Mouse (Mus musculus) mesoderm, embryonic 11.5 days (tissue): Measurements from ENCODE around the gene Xaf1.

Experiments used
- DNase-seq: peaks from one replicate; pipeline ENCODE4 v3.0.0-alpha.2; 2012; ENCODE audit warnings: low read depth, low spot score

Gene Xaf1

DNA sequence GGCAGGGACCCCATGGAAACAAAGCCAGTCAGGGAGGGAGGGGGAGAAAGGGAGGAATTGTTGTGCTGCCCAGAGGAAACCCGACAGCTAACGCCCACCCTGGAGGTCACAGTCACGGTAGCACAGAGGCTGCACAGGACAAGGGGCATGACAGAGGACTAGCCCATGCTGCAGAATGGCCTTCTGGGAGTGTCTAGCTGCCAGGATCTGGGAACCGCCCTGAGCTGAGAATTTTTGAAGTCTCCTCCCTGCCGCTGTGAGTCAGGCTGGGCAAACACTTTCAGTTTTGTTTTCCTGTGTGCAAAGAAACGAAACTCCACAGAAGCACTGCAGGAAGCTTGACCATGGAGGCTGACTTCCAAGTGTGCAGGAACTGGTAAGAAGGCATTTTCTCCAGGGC is at the start of gene Xaf1:
Xaf1 (plus strand) TSS at position 296 of the 400 bp plus-strand sequence.
- DNase-seq, result peak; percentile 6

DNA sequence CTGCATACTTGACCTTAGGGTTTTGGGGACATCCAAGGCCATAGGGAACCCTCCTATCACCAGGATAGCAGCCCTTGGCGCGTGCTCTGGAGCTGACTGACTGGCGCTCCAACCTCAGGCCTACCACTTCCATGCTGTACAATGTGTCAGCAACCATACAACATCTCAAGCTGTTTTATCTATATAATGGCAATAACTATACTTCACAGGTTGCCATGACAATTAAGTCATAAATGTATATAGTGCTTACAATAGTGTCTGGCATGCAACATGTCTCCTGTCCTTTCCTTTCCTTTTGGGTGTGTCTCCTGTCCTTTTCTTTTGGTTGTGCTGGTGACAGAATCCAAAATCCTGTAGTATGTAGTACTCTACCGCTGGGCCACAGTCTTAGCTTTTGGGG is 45.8 kb upstream of the Xaf1 start:
- no peak for DNase-seq

DNA sequence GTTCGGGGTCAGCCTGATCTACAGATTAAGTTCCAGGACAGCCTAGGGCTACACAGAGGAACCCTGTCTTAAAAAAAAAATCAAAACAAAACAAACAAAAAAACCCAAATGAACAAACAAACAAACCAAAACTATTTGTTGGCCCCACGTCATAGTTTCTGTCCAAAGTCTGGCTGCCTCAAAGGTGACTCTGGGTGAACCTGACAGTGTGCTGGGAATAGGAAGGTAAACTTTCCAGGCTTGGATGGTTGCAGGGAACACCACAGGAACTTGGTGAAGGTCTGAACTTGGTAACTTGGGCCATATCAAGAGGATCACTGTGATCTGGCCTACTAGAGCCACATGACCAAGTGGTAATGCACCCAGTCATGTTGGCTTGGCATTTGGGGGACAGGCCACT is 45.0 kb upstream of the Xaf1 start:
- DNase-seq, result no peak

DNA sequence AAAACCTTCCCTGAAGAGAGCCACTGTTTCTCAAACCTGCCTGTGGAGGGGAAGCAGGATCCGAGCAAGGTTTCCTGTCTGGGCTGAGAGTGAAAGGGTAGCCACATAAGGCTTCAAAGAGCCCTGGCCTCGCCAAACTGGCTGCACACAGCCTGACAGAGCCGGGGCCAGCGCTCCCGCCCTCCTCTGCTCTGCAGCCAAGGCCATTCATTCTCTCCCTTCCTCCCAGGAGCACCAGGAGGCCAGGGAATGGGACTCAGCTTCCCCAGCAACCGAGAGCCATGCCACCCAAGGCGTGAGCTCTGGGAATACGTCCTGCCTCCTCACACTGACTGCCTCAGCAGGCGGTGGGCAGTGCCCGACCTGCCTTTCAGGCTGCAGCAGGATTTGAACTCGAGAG is 35.9 kb upstream of the Xaf1 start:
- no peak for DNase-seq

DNA sequence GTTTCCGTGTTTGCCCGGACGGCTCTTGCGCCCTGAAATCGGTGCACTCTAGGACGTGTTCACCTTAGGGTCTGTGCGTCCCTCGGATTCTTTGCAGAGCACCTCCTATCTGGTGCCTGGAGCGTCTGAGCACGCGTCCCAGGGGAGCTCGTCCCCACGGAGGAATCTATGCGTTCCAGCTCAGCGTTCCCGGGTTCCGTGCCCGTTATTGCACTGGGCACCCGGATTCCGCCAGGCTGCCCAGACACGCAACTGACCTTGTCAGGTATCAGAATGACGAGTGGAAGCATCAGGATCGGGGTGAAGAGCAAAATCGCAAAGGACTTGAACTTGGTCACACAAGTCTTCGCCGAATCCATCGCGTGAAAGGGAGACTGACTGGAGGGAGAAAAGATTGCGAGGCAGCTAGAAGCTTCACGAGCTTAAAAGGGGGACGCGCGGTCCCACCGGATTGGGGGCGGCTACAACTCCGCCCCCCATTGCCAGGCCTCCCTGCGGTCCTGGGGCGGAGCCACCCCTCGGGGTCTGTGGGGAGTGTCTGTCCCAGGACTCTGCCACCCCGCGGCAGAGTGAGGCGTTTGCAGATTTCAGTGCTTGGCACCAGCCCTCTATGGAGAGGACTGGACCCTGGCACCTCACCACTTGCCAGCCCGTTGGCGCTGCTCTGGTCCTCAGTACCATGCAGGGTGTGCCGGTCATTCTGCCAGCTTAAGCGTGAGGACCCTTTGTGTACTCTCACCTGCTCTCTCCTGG is 35.0 kb upstream of the Xaf1 start:
- peak; percentile 77 for DNase-seq

DNA sequence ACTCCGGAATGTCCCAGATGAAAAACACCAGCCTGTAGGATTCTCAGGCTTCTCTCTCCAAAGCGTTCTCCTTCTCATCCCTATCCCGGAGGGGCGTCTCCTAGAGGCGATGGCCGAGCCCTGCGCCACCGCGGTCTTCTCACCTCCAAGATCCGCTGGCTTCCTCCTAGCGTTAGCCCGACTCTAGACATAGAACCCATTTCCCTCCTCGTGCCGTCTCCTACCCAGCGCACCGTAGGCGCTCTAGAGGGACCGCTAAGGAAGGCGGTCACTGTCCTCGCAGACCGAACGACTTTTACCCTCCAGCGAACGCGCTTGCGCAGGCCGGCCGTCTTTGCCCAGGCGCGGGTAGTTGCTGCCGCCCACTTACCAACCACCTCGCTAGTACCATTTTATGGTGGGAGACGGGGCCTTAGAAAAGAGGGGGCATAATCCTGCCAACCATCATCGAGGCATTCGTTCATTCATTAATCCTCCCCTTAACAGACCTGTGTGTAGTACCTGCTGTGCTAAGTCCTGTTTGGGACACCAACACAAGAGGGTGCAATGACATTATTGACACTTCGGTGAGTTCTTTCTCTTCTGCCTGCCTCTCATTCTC is 34.4 kb upstream of the Xaf1 start, which contains the start of gene Slc13a5:
Slc13a5 (minus strand) TSS at position 263 of the 601 bp plus-strand sequence.
- peak; percentile 29 for DNase-seq

DNA sequence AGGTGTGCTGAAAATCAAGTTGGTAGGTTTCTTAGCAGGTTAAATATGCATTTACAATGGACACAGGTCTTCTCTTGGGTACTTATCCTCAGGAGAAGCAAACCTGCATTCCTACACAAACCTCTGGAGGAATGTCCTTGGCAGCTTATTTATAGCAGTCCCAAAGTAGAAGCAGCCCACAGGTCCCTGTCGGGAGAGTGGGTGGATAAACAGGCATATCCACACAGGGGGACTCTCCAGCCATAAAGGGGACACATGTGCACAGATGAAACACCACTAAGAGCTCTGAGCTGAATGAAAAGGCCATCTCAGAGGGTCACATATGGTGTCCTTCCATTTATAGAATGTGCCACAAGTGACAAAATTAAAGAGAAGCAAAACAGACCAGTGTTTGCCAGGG is 29.7 kb upstream of the Xaf1 start:
- no peak for DNase-seq

DNA sequence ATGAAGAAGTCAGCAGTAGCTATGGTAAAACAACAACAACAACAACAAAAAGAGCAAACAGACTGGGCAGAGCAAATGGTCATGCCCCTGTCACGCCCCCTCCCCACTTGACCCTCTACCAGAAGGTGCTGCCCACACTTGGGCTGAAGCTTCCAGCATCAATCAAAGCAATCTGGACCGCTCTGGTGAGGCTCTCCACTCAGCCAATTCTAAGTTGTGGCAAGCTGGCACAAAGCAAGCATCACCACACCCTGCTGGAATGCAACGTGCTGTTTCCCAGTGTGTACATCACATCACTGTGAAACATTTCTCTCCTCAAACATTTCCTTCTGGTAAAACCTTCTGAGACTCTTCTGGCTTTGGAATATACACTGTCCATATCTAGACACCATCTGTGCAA is 28.1 kb upstream of the Xaf1 start:
- no peak for DNase-seq

DNA sequence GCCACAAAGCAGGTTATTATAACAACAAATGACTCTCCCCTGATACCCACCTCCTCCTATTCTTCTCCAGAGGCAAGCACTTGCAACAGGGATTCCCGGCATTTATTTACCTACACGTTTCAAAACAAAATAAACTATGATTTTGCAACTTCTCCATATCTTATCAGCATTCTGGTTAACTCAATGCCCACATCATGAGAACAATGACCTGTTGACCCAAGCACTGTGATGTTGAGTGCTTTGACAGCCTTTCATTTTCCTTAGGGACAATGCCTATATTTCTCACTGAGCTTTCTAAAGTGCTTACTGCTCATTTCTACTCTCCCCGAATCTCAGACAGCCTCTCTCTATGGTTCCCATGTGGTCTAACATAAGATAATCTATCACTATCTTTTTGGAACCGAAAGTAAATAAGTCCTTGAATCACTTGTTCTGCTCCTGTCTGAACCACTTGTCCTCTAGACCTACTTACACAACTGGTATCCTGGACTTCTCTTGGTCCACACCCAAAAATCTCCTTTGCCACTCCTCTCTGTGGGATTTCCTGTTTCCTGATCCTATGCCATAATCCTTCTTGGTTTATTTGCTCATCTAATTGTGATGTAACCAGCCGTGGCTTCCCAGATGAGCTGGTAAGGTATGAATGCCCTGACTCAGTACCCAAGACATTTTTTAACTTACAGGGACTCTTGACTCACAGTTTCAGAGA is 20.1 kb upstream of the Xaf1 start:
- DNase-seq, result no peak

DNA sequence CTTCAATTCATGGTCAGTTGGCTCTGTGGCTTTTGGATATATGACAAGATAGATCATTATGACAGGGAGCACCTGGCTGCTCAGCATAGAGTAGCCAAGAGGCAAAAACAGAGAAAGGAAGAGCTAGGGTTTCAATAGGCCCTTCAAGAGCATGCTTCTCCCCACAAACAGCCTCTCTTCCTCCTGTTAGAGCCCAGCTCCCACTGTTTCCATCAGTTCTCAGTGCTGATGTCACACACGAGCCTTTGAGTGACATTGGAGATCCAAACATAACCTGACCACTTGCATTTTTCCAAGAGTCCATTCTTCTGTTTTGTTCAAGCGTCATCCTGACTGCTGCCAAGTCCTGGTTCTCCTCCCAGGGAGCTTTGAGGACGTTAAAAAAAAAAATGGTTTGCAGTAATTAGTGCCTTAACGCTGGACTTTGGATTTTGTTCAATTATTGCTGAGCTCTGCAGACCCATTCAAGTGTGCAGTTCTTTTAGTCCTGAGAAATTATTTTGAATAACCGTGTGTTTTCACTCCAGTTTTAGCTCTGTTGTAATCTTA is 19.5 kb upstream of the Xaf1 start:
- no peak for DNase-seq

DNA sequence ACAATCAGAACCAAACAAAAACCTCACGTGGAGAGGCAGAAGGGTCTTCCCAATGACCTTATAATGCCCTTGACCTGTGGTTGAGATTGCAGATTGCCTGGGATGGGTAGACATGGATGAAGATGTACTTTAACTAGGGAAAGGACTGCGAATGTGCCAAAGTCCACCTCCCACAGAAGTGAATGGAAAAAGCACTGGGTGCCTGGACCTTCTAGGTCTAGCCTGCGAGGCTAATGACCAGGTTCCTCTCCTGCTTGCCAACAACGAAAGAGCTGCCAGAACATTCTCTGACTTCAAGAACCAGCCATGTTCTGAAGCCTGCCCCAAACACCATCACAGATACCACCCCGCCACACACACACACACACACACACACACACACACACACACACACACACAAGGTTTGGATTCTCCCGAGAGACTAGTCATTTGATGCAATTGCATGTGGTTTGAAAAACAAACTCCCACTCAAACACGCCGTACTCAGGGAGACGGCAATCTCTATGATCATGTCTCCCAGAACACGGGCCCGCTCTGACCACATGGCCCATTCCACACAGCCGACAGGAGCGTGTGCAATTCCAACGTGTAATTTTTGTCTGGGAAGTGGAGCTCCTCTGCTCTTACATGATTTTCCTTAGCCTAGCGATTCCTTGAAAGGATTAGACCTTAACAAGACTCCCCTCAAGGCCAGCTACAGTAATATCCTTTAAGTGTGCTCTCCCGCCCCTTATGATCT is 17.8 kb upstream of the Xaf1 start:
- DNase-seq, result no peak

DNA sequence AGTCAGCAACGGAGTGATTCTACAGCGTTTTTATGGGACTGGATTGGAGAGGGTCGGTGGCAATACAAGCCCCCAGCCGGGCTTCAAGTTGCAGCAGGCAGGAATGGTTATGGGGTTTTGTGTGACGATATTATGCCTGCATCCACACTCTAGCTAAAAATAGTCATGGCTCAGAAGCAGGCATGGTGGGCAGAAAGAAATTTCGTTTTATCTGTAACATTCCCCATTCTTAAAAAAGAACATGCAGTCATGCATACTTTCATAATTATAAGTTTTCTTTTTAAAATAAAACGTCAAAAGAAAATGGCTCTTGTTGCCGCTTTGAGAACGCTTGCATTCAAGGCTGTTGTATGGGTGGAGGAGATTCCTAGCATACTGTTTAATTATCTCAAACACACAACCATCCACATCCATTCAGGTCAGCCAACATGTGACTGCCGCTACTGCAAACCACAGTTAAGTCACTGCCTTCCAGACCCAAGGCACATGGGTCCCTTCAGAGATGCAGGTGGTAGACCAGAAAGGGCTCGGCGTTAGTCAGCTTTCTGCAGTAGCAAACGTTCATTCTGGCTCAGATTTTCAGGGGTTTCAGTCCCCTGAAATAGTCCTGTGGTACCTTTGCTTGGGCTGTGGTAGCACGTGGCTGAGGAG is 16.8 kb upstream of the Xaf1 start:
- DNase-seq, result no peak

DNA sequence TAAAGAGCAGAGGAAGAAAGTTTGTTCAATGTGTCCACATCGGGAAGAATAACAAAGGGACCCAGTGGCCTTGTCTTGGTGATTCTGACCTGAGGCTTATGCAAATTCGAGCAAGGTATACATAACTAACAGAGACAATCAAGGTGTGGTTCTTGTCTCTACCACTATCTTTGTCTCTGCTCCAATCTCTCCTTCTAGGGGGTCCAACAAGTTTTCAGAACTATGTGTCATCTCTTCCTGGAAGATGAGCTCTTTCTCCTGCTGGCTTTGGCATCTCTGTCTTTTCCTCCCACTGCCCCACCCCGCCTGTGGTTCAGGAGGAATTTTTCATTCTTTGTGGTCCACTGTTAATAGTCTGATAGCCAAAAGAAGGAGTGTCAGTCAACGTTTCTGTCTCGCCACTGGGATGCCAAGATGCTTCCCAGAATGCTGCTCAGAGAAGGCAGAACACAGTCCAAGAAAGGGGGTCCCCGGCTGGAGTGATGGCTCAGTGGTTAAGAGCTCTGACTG is 15.4 kb upstream of the Xaf1 start:
- no peak for DNase-seq

DNA sequence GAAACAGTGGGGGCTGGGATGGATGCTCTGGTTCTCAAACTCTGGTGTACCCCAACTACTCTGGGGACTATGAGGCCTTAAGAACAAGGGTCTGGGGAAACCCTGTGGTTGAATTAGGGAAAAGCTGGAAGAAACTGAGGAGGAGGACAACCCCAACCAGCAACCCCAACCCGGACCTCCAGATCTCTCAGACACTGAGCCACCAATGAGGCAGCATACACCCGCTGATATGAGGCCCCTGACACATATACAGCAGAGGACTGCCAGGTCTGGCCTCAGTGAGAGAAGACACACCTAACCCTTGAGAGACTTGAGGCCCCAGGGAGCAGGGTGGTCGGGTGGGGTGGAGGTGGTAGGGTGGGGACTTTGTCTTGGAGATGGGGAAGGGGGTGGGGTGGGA is 14.8 kb upstream of the Xaf1 start:
- DNase-seq, result no peak

DNA sequence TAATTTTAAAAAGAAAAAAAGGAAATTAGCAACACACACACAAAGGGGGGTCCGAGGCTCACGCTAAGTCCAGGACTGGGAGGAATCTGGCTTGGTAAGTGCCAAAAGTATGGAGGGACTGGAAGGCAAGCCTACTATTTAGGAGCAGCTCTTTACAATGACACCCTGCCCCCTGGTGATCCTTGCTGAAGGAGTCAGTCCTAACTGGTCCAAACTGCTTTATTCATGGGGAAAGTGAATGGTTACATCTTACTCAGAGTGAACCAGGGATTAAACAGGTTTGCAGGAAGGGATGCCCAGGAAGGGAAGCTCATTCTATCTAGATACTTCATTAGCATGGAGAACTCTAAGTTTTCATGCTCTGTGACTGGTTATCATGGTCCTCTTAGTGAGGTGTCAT is 14.3 kb upstream of the Xaf1 start:
- no peak for DNase-seq

DNA sequence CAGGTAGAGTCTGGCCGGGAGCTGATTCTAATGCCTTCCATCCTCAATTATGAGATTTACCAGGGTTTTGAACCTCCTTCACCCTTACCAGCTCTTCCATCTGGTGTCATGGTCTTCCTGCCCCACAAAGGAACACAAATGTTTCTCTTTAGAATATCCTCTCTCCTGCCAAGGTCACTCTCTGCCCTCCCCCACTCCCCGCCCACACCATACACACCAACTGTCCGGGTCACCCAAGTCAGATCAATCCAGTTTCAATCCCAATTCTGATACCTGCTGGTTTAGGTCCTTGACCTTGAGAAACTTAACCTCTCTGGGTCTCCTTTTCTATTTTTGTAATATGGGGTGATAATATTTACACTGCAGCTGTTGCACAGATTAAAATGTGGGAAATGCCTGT is 13.9 kb upstream of the Xaf1 start:
- no peak for DNase-seq

DNA sequence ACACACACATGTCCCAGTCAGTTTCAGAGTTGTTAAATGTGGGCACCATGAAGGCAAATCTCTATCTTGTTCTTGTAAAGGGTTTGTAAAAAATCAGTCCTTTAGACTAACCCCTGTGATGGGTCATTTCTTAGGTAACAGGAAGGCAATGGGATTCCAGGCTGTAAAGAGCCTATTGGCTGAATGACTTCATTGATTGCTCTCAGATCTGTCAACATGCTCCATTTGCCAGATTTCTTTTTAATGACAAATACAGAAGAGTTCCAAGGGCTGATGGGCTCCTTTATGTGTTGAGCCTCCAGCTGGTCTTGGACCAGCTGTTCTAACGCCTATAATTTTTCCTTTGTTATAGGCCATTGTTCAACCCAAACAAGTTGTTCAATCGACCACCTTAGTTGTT is 8.3 kb upstream of the Xaf1 start:
- no peak for DNase-seq

DNA sequence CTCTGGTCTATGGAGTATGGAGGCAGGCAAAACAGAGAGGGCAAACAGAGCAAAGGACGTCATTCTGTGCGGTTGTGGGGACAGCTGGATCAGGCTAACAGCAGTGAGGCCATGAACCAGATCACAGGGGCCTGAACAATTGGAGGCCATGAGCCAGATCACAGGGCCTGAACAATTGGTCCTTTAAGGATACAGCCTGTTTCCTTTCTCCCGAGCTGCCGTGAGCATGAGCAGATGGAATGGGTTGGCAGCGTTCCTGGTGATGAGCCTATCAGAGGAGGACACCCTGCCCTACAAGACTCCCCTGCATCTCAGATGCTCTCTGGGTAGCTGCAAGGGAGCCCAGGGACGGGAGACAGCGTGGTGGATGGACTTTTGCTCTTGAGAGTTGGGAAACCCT is 801 bp downstream of the Xaf1 start:
- no peak for DNase-seq

DNA sequence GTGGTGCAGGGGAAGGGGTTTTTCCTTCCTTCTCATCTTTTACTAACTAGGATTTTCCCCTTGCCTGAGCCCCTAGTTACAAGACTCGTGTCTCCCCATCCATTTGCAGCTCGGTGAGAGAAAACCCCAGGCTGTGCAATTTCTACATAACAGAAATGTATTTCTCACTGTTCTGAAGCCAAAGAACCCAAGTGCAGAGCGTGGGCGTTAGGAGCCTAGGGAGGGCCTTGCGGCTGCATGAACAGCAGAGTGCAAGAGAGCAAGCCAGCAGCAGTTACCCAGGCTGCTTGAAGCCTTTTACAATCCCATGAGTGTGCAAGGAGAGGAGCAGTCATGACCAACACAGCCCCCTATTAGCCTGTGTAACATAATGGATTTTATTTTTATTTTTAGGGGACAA is 6.0 kb downstream of the Xaf1 start:
- DNase-seq, result no peak

DNA sequence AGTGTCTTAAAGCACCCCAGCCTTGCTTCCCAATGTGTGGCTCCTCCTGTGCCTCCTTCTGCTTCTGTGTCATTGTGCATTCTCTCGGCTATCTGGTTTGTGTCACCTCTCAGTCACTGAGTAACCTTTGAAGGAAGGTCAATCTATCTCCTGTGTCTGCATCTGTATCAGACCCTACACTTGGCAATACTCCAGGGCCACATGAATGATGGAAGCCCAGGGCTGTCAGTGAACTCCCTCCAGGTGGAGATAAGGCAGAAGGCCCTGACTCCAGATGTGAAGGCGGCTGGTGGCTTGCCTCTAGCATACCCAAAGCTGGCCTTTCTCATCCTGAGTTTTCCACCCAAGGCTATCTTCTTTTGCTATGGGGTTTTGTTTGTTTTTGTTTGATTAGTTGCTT is 7.6 kb downstream of the Xaf1 start:
- peak; percentile 8 for DNase-seq

DNA sequence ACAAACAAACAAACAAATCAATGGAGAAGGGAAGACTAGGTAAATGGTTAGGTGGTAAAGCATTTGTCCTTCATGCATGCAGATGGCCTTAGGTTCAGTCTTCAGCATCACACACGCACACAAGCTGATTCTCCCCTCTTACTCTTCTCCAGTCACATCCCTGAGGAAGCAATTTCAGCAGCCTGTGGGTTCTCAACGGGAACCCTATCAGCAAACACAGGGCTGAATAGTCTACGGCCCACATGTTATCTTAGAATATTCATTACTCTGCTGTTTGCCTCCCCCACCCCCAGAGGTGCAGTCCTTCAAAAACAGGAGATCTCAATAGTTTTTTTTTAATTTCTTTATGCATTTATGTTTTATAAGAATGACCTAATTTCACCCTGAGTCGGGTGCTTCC is 9.1 kb downstream of the Xaf1 start:
- no peak for DNase-seq
